Mouse (Mus musculus) heart, embryonic 16.5 days (tissue): ENCODE results near the gene Stx1b. TPM values are rescaled to one million over a fixed set of nuclear protein-coding genes. Genes with fewer than 3 reads are reported as not detected.

Experiments
- polyA plus RNA-seq: library from polyadenylated mRNA; unstranded; fragments of >200 nt; fragmentation: Nextera tagmentation; extraction: Ambion mirVana; gene quantifications from 2 replicates; pipeline ENCODE4 v1.2.1, GENCODE M21; 2015

Gene Stx1b
- polyA plus RNA-seq, 1 experiment from 2014 or later = 1.3 TPM

Other genes with a start within 250 kb of the Stx1b start
- 14.0 and 15.8 TPM in 2 replicates for gene Ccdc189, start 236.0 kb downstream of the Stx1b start, polyA plus RNA-seq
- 31.1 and 33.9 TPM in 2 replicates for gene Rnf40, start 235.8 kb downstream of the Stx1b start, polyA plus RNA-seq
- gene Zfp629, start 208.8 kb downstream of the Stx1b start, polyA plus RNA-seq = 9.6 and 11.2 TPM in 2 replicates
- gene Bcl7c, start 115.6 kb downstream of the Stx1b start, polyA plus RNA-seq = 36.9 and 37.5 TPM in 2 replicates
- gene Ctf1, start 111.8 kb downstream of the Stx1b start, polyA plus RNA-seq = 6.2 and 6.6 TPM in 2 replicates
- 0.11 TPM in 2 replicates for gene Ctf2, start 92.4 kb downstream of the Stx1b start, polyA plus RNA-seq
- 1.3 and 2.1 TPM in 2 replicates for gene Fbxl19, start 80.0 kb downstream of the Stx1b start, polyA plus RNA-seq
- gene Orai3, start 54.7 kb downstream of the Stx1b start, polyA plus RNA-seq = 20.3 and 21.4 TPM in 2 replicates
- 10.3 and 12.3 TPM in 2 replicates for gene Setd1a, start 47.9 kb downstream of the Stx1b start, polyA plus RNA-seq
- gene Gm49388, start 38.9 kb downstream of the Stx1b start, polyA plus RNA-seq = not detected in 2 replicates
- 24.5 and 24.9 TPM in 2 replicates for gene Hsd3b7, start 23.9 kb downstream of the Stx1b start, polyA plus RNA-seq
- 50.3 and 53.7 TPM in 2 replicates for gene Stx4a, start 255 bp downstream of the Stx1b start, polyA plus RNA-seq
- gene Zfp646, start 51.7 kb upstream of the Stx1b start, polyA plus RNA-seq = 6.8 and 7.4 TPM in 2 replicates
- 9.1 and 10.4 TPM in 2 replicates for gene Zfp668, start 52.3 kb upstream of the Stx1b start, polyA plus RNA-seq
- 1.5 and 1.8 TPM in 2 replicates for gene Prss53, start 66.4 kb upstream of the Stx1b start, polyA plus RNA-seq
- not detected in 2 replicates for gene Gm21974, start 70.9 kb upstream of the Stx1b start, polyA plus RNA-seq
- gene Vkorc1, start 71.1 kb upstream of the Stx1b start, polyA plus RNA-seq = 99.9 and 113 TPM in 2 replicates
- gene Bckdk, start 79.5 kb upstream of the Stx1b start, polyA plus RNA-seq = 141 and 149 TPM in 2 replicates
- 26.1 and 30.4 TPM in 2 replicates for gene Kat8, start 88.0 kb upstream of the Stx1b start, polyA plus RNA-seq
- gene Prss8, start 105.6 kb upstream of the Stx1b start, polyA plus RNA-seq = 1.6 and 8.3 TPM in 2 replicates
- 8.8 and 9.6 TPM in 2 replicates for gene Prss36, start 122.2 kb upstream of the Stx1b start, polyA plus RNA-seq
- gene Fus, start 142.9 kb upstream of the Stx1b start, polyA plus RNA-seq = 249 and 255 TPM in 2 replicates
- 60.8 and 72.1 TPM in 2 replicates for gene Pycard, start 169.3 kb upstream of the Stx1b start, polyA plus RNA-seq
- 0.84 and 1.0 TPM in 2 replicates for gene Trim72, start 179.4 kb upstream of the Stx1b start, polyA plus RNA-seq
- 0.98 and 1.2 TPM in 2 replicates for gene Itgam, start 238.1 kb upstream of the Stx1b start, polyA plus RNA-seq
- not detected in 2 replicates for gene Gm49368, start 238.1 kb upstream of the Stx1b start, polyA plus RNA-seq